Mouse (Mus musculus): ENCODE results near the gene Zfp385b. TPM values are rescaled to one million over a fixed set of nuclear protein-coding genes. Genes with fewer than 3 reads are reported as not detected.

Gene Zfp385b
- polyA plus RNA-seq, 1 experiment from 2014 or later, result 6.2 TPM

- H3K9ac ChIP-seq (replicated peaks; ENCODE audit: low read depth, low read length), result no peak overlapping the region
- ATAC-seq (ENCODE audit: insufficient number of reproducible peaks, insufficient read depth, low FRiP score, low read depth), result no peak
- H3K4me3 ChIP-seq (ENCODE audit: low read depth, low read length), result no peak overlapping the region
- H3K4me1 ChIP-seq (ENCODE audit: control insufficient read depth, insufficient read depth, low read length), result no peaks in the 10 kb centered on the region
- H3K4me2 ChIP-seq (replicated peaks; ENCODE audit: low read depth, low read length), result no peak overlapping the region
- no peaks in the 10 kb centered on the region for H3K27me3 ChIP-seq (ENCODE audit: control insufficient read depth, insufficient read depth, low read length)
- H3K27ac ChIP-seq (ENCODE audit: low read length), result no peak overlapping the region
- 57% methylated on average over 8 of the region's 8 CpGs for WGBS
- H3K36me3 ChIP-seq (ENCODE audit: control insufficient read depth, insufficient read depth, low read length), result no peaks in the 10 kb centered on the region
- no peaks in the 10 kb centered on the region for H3K9me3 ChIP-seq (ENCODE audit: control insufficient read depth, low read depth, low read length)
Observed at GRCm38 (mm10) chr2:77375155-77375554, 444.3 kb downstream of the Zfp385b start.

GRCm38 (mm10) chr2:77369174-77369573 is 450.3 kb downstream of the Zfp385b start:
- no peak overlapping the region for H3K4me3 ChIP-seq (ENCODE audit: low read depth, low read length)
- WGBS, result 64% methylated on average over 4 of the region's 4 CpGs
- no peaks in the 10 kb centered on the region for H3K9me3 ChIP-seq (ENCODE audit: control insufficient read depth, low read depth, low read length)
- H3K9ac ChIP-seq (replicated peaks; ENCODE audit: low read depth, low read length), result no peak overlapping the region
- ATAC-seq (ENCODE audit: insufficient number of reproducible peaks, insufficient read depth, low FRiP score, low read depth), result no peak
- no peaks in the 10 kb centered on the region for H3K4me1 ChIP-seq (ENCODE audit: control insufficient read depth, insufficient read depth, low read length)
- no peak overlapping the region for H3K27ac ChIP-seq (ENCODE audit: low read length)
- H3K4me2 ChIP-seq (replicated peaks; ENCODE audit: low read depth, low read length), result no peak overlapping the region
- no peaks in the 10 kb centered on the region for H3K36me3 ChIP-seq (ENCODE audit: control insufficient read depth, insufficient read depth, low read length)
- H3K27me3 ChIP-seq (ENCODE audit: control insufficient read depth, insufficient read depth, low read length), result no peaks in the 10 kb centered on the region

Other genes starting within 250 kb of the Zfp385b start
- gene Cwc22, start 126.7 kb upstream of the Zfp385b start, polyA plus RNA-seq (2014; fragmentation: Nextera tagmentation; extraction: Ambion mirVana), result 34.7 and 38.5 TPM in 2 replicates

Measured in stomach, embryonic 14.5 days (tissue).